Mouse (Mus musculus) forebrain, embryonic 14.5 days (tissue): ENCODE results near the gene Pced1b. TPM values are rescaled to one million over a fixed set of nuclear protein-coding genes. Genes with fewer than 3 reads are reported as not detected.
"Not testable (repeated sequence)": the region's sequence is repeated elsewhere in the genome, so short reads cannot be mapped to it uniquely, and the experiment has no call there.

Source experiments
- ATAC-seq: fragments of 200-750 bp; cut with Nextera tagmentation; 2 replicates; pipeline ENCODE4 v1.8.0; 2017; ENCODE audit warnings: mild to moderate bottlenecking, moderate library complexity
- DNase-seq: peaks from one replicate; pipeline ENCODE4 v3.0.0-alpha.2; 2015; ENCODE audit warnings: low spot score
- H3K27ac ChIP-seq: fragments of 300-500 bp; sonication (generic); 2 replicates; pipeline ENCODE4 v1.5.1; 2014; ENCODE audit warnings: low read depth, mild to moderate bottlenecking, control low read depth, low read length, moderate library complexity
- H3K27me3 ChIP-seq: fragments of 300-500 bp; sonication (generic); replicated peaks from 2 replicates; pipeline ENCODE4 v1.6.1; 2014; ENCODE audit warnings: low read length, control low read depth, mixed read lengths; ENCODE audit not compliant: control insufficient read depth, insufficient read depth
- H3K36me3 ChIP-seq: fragments of 300-500 bp; sonication (generic); 2 replicates; pipeline ENCODE4 v1.6.1; 2014; ENCODE audit warnings: low read length, control low read depth; ENCODE audit not compliant: control insufficient read depth, insufficient read depth
- H3K4me1 ChIP-seq: fragments of 300-500 bp; sonication (generic); 2 replicates; pipeline ENCODE4 v1.6.1; 2014; ENCODE audit warnings: antibody characterized with exemption, low read length, control low read depth; ENCODE audit not compliant: control insufficient read depth, insufficient read depth
- H3K4me2 ChIP-seq: fragments of 300-500 bp; sonication (generic); 2 replicates; pipeline ENCODE4 v1.6.1; 2014; ENCODE audit warnings: mild to moderate bottlenecking, control low read depth, low read length
- H3K4me3 ChIP-seq: fragments of 300-500 bp; sonication (generic); 2 replicates; pipeline ENCODE4 v1.5.1; 2014; ENCODE audit warnings: low read depth, low read length, control low read depth
- H3K9ac ChIP-seq: fragments of 300-500 bp; sonication (generic); 2 replicates; pipeline ENCODE4 v1.6.1; 2014; ENCODE audit warnings: mild to moderate bottlenecking, low read length, control low read depth, moderate library complexity
- H3K9me3 ChIP-seq: fragments of 300-500 bp; sonication (generic); replicated peaks from 2 replicates; pipeline ENCODE4 v1.6.1; 2016; ENCODE audit warnings: low read length, control low read depth, mixed read lengths; ENCODE audit not compliant: control insufficient read depth
- WGBS: fragments of 180-500 bp; shearing (Covaris S2); extraction: QIAGEN DNeasy Blood & Tissue Kit; methylation state at CpG from one replicate; pipeline ENCODE4 v1.1.7; 2014; 5-methylcytosine and 5-hydroxymethylcytosine counted together
- polyA plus RNA-seq: library from polyadenylated mRNA; unstranded; fragments of >200 nt; fragmentation: Nextera tagmentation; extraction: Ambion mirVana; gene quantifications from 2 replicates; pipeline ENCODE4 v1.2.1, GENCODE M21; 2014

Gene Pced1b
- polyA plus RNA-seq = 2.8 and 4.6 TPM in 2 replicates

DNA sequence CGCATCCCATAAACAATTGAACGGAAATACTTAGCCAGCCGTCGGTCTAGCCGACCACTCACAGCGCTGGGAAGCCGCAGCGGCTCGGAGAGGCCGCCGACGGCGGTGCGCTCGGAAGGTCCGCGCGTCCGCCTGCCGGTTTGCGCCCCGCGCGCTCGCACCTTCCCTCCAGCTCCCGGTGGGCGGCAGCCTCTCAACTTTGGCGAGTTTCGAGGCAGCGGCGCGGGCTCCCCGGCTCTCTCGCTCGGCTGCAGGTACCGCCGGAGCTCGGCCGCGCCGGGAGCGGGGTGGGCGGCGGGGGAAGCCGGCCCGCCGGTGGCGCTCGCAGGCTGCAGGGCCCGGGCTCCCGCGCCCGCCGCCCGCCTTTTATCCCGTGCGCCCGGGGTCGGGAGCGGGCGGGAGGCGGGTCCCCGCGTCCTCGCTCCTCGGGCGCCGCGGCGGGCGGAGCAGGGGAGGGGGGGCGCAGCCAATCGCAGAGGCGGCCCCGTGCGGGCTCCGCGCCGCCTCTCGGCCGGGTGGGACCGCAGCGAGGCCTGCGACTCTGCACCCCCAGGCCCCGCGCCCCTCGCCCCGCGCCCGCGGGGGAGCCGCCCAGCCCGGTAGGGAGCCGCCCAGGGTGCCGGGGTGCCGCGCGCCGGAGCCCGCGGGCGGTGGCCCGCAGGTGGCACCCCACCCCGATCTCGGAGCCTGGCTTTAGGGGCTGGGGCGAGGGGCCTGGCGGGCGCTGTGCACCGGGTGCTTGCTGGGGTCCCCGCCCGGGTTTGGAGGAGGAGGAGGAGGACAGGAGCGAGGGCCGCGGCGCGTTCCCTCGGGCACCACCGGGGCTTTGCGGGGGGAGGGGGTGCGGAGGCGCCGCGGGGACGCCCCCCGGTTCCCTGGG, at the start of gene Pced1b, which contains the start of gene Amigo2:
Gene Pced1b (plus strand): TSS at position 197 of the 880 bp plus-strand sequence.
Gene Amigo2 (minus strand): TSS at position 377 of the 880 bp plus-strand sequence.
- Histone ChIP-seq H3K4me1 (peaks cover 3% of the 10 kb centered on the region; the same call in 1 of the 2 replicates), H3K9ac (peak within 1 kb of the TSS; percentile 84), H3K27ac (peak within 1 kb of the TSS; percentile 77), H3K4me2 (peak within 1 kb of the TSS; percentile 86), H3K27me3 (peaks cover 14% of the 10 kb centered on the region; the same call in 1 of the 2 replicates), H3K36me3 (no peaks in the 10 kb centered on the region), H3K9me3 (no peaks in the 10 kb centered on the region), H3K4me3 (peak within 1 kb of the TSS; percentile 77)
- ATAC-seq (peak; percentile 94), DNase-seq (peak; percentile 76)
- WGBS = under 1% methylated on average over 65 of the region's 125 CpGs

DNA sequence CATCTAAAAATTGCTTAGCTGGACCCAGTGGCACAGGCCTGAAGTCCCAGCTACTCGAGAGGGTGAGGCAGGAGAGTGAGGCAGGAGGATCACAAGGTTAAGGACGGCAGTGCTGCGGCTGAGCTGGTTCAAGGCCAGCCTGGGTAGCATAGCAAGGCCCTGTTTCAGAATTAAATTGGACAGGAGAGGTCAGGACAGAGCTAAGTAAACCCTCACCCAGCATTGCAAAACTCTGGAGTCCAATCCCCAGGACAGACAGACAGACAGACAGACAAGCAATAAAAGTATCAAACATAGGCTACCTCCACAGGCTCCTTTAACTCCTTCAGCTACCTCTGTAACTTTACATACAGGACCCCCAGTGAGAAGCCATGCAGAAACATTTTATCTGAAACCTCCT, 42.0 kb upstream of the Pced1b start:
- Histone ChIP-seq H3K9me3 (no peaks in the 10 kb centered on the region), H3K9ac (no peak overlapping the region), H3K36me3 (no peaks in the 10 kb centered on the region), H3K27me3 (no peaks in the 10 kb centered on the region), H3K4me3 (no peak overlapping the region), H3K4me1 (peaks cover 2% of the 10 kb centered on the region; the same call in 1 of the 2 replicates), H3K27ac (no peak overlapping the region), H3K4me2 (no peak overlapping the region)
- 86% methylated on average over 3 of the region's 3 CpGs for WGBS
- ATAC-seq (no peak), DNase-seq (no peak)

DNA sequence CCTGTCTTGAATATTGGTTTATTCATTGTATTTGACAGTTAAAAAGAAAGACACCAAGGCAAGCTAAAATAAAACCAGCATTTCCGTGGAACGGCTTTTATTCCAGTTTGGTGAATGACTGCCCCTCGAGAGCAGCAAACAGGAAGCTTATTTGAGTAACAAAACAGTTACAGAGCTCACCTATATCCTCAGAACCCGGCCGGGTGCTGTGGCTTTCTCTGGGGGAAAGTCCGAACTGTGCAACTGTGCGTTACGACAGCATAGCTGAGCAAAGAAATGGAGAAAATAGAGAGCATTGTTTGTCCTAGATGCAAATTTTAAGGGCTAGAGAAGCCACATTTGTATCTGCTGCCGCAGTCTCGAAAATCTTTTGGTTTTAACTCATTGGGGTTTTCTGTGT, 41.1 kb upstream of the Pced1b start:
- DNase-seq (no peak), ATAC-seq (no peak)
- Histone ChIP-seq H3K4me3 (no peak overlapping the region), H3K4me1 (no peaks in the 10 kb centered on the region), H3K9ac (no peak overlapping the region), H3K9me3 (no peaks in the 10 kb centered on the region), H3K27me3 (no peaks in the 10 kb centered on the region), H3K36me3 (no peaks in the 10 kb centered on the region), H3K27ac (no peak overlapping the region), H3K4me2 (no peak overlapping the region)
- 84% methylated on average over 10 of the region's 10 CpGs for WGBS

DNA sequence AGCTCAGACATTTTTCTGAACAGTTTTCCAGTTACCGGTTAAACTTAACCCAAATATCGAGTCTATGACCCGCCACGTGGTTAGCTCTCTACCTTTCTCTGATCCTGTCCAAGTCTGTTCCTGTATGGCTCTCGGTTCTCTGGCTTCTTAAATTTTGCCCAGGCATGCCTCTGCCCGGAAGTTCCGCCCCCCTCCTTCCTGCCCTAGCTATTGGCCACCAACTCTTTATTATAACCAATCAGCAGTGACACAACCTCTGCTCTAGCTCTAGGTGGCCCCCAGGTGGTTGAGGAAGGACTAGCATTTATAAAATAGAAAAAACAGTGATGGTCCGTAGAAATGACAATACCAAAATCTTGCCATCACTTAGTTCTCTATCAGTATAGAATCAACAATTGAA, 40.4 kb upstream of the Pced1b start:
- Histone ChIP-seq H3K27ac (no peak overlapping the region), H3K9ac (no peak overlapping the region), H3K4me2 (no peak overlapping the region), H3K4me1 (no peaks in the 10 kb centered on the region), H3K36me3 (no peaks in the 10 kb centered on the region), H3K4me3 (no peak overlapping the region), H3K9me3 (no peaks in the 10 kb centered on the region), H3K27me3 (no peaks in the 10 kb centered on the region)
- 95% methylated on average over 8 of the region's 8 CpGs for WGBS
- DNase-seq (no peak), ATAC-seq (no peak)

DNA sequence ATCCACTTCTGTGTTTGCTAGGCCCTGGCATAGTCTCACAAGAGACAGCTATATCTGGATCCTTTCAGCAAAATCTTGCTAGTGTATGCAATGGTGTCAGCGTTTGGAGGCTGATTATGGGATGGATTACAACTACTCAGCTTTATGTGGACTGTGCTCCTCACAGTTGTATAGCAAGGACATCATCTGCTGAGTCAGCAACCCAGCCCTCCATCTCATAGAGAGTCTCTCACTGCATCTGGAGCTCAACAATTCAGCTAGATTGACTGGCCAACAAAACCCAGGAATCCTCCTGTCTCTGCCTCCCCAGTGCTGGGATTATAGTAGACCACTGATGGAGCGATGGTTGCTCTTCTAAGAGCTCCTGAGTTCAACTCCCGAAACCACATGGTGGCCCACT, 37.2 kb upstream of the Pced1b start:
- not testable (repeated sequence) for DNase-seq, H3K27me3 ChIP-seq, H3K9me3 ChIP-seq, H3K4me1 ChIP-seq, H3K4me2 ChIP-seq, H3K36me3 ChIP-seq, H3K4me3 ChIP-seq, H3K9ac ChIP-seq, H3K27ac ChIP-seq, ATAC-seq
- WGBS = 87% methylated on average over 3 of the region's 3 CpGs

DNA sequence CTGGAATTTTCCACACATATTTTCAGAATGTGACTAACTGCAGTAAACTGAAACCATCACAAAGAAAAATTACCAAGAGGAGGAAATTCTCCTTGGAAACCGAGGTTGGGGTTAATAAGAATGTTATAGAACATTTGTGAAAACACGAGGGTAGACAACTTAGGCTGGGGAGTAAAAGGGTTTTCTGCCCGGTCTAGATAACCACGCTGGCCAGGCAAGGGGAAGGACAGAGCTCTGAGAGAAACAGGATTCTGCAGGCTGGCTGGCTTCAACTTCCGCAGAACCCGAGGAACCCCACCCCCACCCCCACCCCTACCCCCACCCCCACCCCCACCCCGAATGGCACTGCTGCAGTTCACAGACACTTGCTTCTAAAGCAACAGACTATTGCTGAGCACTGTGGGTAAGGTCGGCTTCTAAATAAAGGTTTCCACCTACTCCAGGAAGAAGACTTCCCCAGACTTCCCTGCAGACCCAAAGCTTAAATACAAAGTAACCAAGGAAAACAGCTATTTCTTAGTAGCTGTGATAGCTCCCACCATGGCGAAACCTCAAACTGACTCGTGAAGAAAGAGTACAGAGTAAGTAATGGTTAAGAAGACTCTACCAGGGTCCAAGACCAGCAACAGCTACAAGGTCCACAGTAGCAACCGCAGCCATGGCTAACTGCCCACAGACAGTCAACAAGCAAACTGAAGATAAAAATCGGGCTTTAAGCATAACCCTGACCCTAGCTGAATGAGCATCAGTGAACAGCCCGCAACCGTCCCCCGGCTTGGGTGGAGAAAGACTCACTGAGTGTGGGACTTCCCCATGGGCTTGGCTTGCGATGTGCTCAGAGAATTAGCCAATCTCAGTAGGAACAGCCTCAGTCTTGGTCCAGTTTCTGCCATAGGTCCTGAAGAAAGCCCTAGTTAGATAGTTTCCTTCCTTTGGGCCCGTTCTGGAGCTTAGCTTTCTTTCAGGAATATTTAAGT, 34.1 kb upstream of the Pced1b start:
- no peak for DNase-seq
- Histone ChIP-seq H3K9ac (no peak overlapping the region), H3K27ac (no peak overlapping the region), H3K27me3 (no peaks in the 10 kb centered on the region), H3K36me3 (no peaks in the 10 kb centered on the region), H3K4me1 (no peaks in the 10 kb centered on the region), H3K4me3 (no peak overlapping the region), H3K4me2 (no peak overlapping the region), H3K9me3 (no peaks in the 10 kb centered on the region)
- no peak for ATAC-seq
- WGBS = 91% methylated on average over 17 of the region's 17 CpGs

DNA sequence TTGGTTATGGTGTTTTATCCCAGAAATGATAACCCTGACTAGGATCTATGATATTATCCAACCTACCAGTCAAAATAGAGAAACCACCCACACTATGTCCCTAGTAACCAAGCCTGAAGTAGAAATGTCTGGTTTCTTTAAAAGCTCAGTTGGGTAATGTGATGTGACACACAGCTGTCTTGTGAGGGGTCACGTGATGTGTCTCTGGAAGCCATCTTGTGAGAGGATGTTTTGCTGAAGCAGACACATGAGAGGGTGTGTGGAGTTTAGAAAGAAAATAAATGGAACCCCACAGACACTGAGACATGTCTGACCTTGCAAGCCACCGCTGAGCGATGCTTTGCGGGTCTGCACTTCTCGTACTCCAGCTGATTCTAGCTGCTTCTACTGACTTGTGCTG, 30.1 kb upstream of the Pced1b start:
- WGBS = over 99% methylated on average over 5 of the region's 5 CpGs
- no peak for DNase-seq
- Histone ChIP-seq H3K27ac (no peak overlapping the region), H3K4me2 (no peak overlapping the region), H3K27me3 (no peaks in the 10 kb centered on the region), H3K4me3 (no peak overlapping the region), H3K9ac (no peak overlapping the region), H3K4me1 (no peaks in the 10 kb centered on the region), H3K9me3 (no peaks in the 10 kb centered on the region), H3K36me3 (no peaks in the 10 kb centered on the region)
- no peak for ATAC-seq

DNA sequence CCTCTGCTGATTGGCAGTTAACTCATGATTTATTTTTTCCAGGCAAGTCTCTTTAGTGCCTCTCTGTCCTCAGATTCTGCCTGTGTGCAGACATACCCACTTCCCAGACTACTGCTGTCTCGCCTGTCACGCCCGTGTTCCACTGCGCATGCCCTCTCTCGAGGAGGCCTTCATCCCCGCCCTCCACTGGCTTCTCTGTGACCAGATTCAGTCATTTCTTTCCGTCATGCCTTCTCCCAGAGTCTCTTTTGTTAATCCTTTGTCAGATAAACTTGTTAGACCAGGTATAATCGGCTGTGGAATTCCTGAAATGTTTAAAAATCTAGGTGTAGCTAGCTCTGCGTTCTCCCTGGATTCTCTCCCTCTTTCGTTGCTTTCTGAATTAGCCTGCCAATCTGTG, 23.5 kb upstream of the Pced1b start:
- Histone ChIP-seq H3K27ac (no peak overlapping the region), H3K4me1 (no peaks in the 10 kb centered on the region), H3K36me3 (no peaks in the 10 kb centered on the region), H3K4me3 (no peak overlapping the region), H3K27me3 (no peaks in the 10 kb centered on the region), H3K9me3 (no peaks in the 10 kb centered on the region), H3K9ac (no peak overlapping the region), H3K4me2 (no peak overlapping the region)
- ATAC-seq (no peak), DNase-seq (no peak)
- 91% methylated on average over 10 of the region's 10 CpGs for WGBS
